Mouse (Mus musculus): ENCODE measurements around the gene Wdr60. TPM values are rescaled to one million over a fixed set of nuclear protein-coding genes. Genes with fewer than 3 reads are reported as not detected.

The Wdr60 gene
- polyA plus RNA-seq, 1 experiment from 2014 or later: 22.8 TPM

- H3K4me2 ChIP-seq: no peak overlapping the region
- ATAC-seq (ENCODE audit: low FRiP score): no peak
- 92% methylated on average over 2 of the region's 2 CpGs for WGBS
These were observed 1.9 kb upstream of the Wdr60 start for GRCm38 (mm10) chr12:116264756-116265155.

GRCm38 (mm10) chr12:116258321-116258720 is 4.5 kb downstream of the Wdr60 start:
- no peak overlapping the region for H3K9ac ChIP-seq
- H3K4me3 ChIP-seq: no peak overlapping the region
- no peak overlapping the region for H3K27ac ChIP-seq
- peaks cover 20% of the 10 kb centered on the region for H3K36me3 ChIP-seq
- H3K27me3 ChIP-seq: no peaks in the 10 kb centered on the region
- H3K4me1 ChIP-seq (replicated peaks): no peaks in the 10 kb centered on the region; the same call in 1 of the 2 replicates
- 89% methylated on average over 2 of the region's 2 CpGs for WGBS
- H3K9me3 ChIP-seq: no peaks in the 10 kb centered on the region
- ATAC-seq (ENCODE audit: low FRiP score): no peak
- H3K4me2 ChIP-seq: no peak overlapping the region

More at GRCm38 (mm10) chr12:116264756-116265155, 1.9 kb upstream of the Wdr60 start:
- no peaks in the 10 kb centered on the region for H3K36me3 ChIP-seq
- H3K9ac ChIP-seq: no peak overlapping the region
- H3K4me1 ChIP-seq (replicated peaks): no peaks in the 10 kb centered on the region; the same call in 1 of the 2 replicates
- H3K4me3 ChIP-seq: no peak overlapping the region
- no peak overlapping the region for H3K27ac ChIP-seq
- no peaks in the 10 kb centered on the region for H3K9me3 ChIP-seq
- peaks cover 11% of the 10 kb centered on the region; the same call in 1 of the 2 replicates for H3K27me3 ChIP-seq

- H3K27ac ChIP-seq: no peak overlapping the region
- H3K27me3 ChIP-seq: no peaks in the 10 kb centered on the region
- H3K36me3 ChIP-seq: peaks cover 27% of the 10 kb centered on the region
- no peak overlapping the region for H3K4me3 ChIP-seq
- no peak overlapping the region for H3K9ac ChIP-seq
- no peak for ATAC-seq (ENCODE audit: low FRiP score)
- no peaks in the 10 kb centered on the region for H3K9me3 ChIP-seq
- H3K4me2 ChIP-seq: no peak overlapping the region
- H3K4me1 ChIP-seq (replicated peaks): no peaks in the 10 kb centered on the region
- 92% methylated on average over 11 of the region's 11 CpGs for WGBS
These were observed 7.2 kb downstream of the Wdr60 start for GRCm38 (mm10) chr12:116255636-116256035.

GRCm38 (mm10) chr12:116254652-116255051 is 8.2 kb downstream of the Wdr60 start:
- Histone ChIP-seq H3K27ac (no peak overlapping the region), H3K9me3 (no peaks in the 10 kb centered on the region), H3K9ac (no peak overlapping the region), H3K27me3 (no peaks in the 10 kb centered on the region), H3K36me3 (peaks cover 27% of the 10 kb centered on the region), H3K4me2 (no peak overlapping the region), H3K4me3 (no peak overlapping the region), H3K4me1 (replicated peaks) (no peaks in the 10 kb centered on the region)
- 81% methylated on average over 8 of the region's 8 CpGs for WGBS
- no peak for ATAC-seq (ENCODE audit: low FRiP score)

GRCm38 (mm10) chr12:116244601-116245000 is 18.2 kb downstream of the Wdr60 start:
- no peak for ATAC-seq (ENCODE audit: low FRiP score)
- peaks cover 62% of the 10 kb centered on the region for H3K36me3 ChIP-seq
- WGBS: 85% methylated on average over 1 of the region's 1 CpGs

GRCm38 (mm10) chr12:116238803-116239202 is 24.0 kb downstream of the Wdr60 start:
- no peak for ATAC-seq (ENCODE audit: low FRiP score)
- no peak overlapping the region for H3K4me2 ChIP-seq

More at GRCm38 (mm10) chr12:116244601-116245000, 18.2 kb downstream of the Wdr60 start:
- no peak overlapping the region for H3K4me2 ChIP-seq
- H3K9ac ChIP-seq: no peak overlapping the region
- H3K4me1 ChIP-seq (replicated peaks): no peaks in the 10 kb centered on the region
- H3K9me3 ChIP-seq: no peaks in the 10 kb centered on the region
- H3K27me3 ChIP-seq: no peaks in the 10 kb centered on the region
- no peak overlapping the region for H3K4me3 ChIP-seq
- H3K27ac ChIP-seq: no peak overlapping the region

GRCm38 (mm10) chr12:116238370-116238769 is 24.5 kb downstream of the Wdr60 start:
- no peak overlapping the region for H3K9ac ChIP-seq
- peaks cover 25% of the 10 kb centered on the region for H3K36me3 ChIP-seq
- H3K4me2 ChIP-seq: no peak overlapping the region
- H3K9me3 ChIP-seq: no peaks in the 10 kb centered on the region
- no peak overlapping the region for H3K27ac ChIP-seq
- H3K4me1 ChIP-seq (replicated peaks): no peaks in the 10 kb centered on the region
- H3K4me3 ChIP-seq: no peak overlapping the region
- no peak for ATAC-seq (ENCODE audit: low FRiP score)
- H3K27me3 ChIP-seq: no peaks in the 10 kb centered on the region

More at GRCm38 (mm10) chr12:116238803-116239202, 24.0 kb downstream of the Wdr60 start:
- no peaks in the 10 kb centered on the region for H3K9me3 ChIP-seq
- WGBS: 84% methylated on average over 3 of the region's 3 CpGs
- H3K4me1 ChIP-seq (replicated peaks): no peaks in the 10 kb centered on the region
- no peaks in the 10 kb centered on the region for H3K27me3 ChIP-seq
- no peak overlapping the region for H3K9ac ChIP-seq
- peaks cover 28% of the 10 kb centered on the region for H3K36me3 ChIP-seq
- H3K4me3 ChIP-seq: no peak overlapping the region
- no peak overlapping the region for H3K27ac ChIP-seq

GRCm38 (mm10) chr12:116236658-116237057 is 26.2 kb downstream of the Wdr60 start:
- no peaks in the 10 kb centered on the region for H3K4me1 ChIP-seq (replicated peaks)
- H3K9ac ChIP-seq: no peak overlapping the region
- H3K36me3 ChIP-seq: peaks cover 17% of the 10 kb centered on the region
- H3K9me3 ChIP-seq: no peaks in the 10 kb centered on the region
- H3K4me2 ChIP-seq: no peak overlapping the region
- no peaks in the 10 kb centered on the region for H3K27me3 ChIP-seq
- ATAC-seq (ENCODE audit: low FRiP score): no peak
- WGBS: 85% methylated on average over 3 of the region's 3 CpGs
- H3K27ac ChIP-seq: no peak overlapping the region
- H3K4me3 ChIP-seq: no peak overlapping the region

- Histone ChIP-seq H3K9ac (no peak overlapping the region), H3K9me3 (no peaks in the 10 kb centered on the region), H3K27me3 (no peaks in the 10 kb centered on the region), H3K4me3 (no peak overlapping the region), H3K36me3 (peaks cover 6% of the 10 kb centered on the region), H3K4me2 (no peak overlapping the region), H3K27ac (no peak overlapping the region), H3K4me1 (replicated peaks) (no peaks in the 10 kb centered on the region)
- 82% methylated on average over 4 of the region's 4 CpGs for WGBS
- ATAC-seq (ENCODE audit: low FRiP score): no peak
These were observed 27.5 kb downstream of the Wdr60 start for GRCm38 (mm10) chr12:116235356-116235755.

- no peak for ATAC-seq (ENCODE audit: low FRiP score)
- no peak overlapping the region for H3K4me3 ChIP-seq
- no peak overlapping the region for H3K4me2 ChIP-seq
- 89% methylated on average over 1 of the region's 1 CpGs for WGBS
- H3K9ac ChIP-seq: no peak overlapping the region
- no peaks in the 10 kb centered on the region for H3K9me3 ChIP-seq
- no peak overlapping the region for H3K27ac ChIP-seq
- H3K4me1 ChIP-seq (replicated peaks): no peaks in the 10 kb centered on the region
- H3K36me3 ChIP-seq: peaks cover 17% of the 10 kb centered on the region
- H3K27me3 ChIP-seq: no peaks in the 10 kb centered on the region
These were observed 30.8 kb downstream of the Wdr60 start for GRCm38 (mm10) chr12:116232061-116232460.

- H3K27ac ChIP-seq: no peak overlapping the region
- peaks cover 20% of the 10 kb centered on the region for H3K36me3 ChIP-seq
- no peaks in the 10 kb centered on the region for H3K4me1 ChIP-seq (replicated peaks)
- 84% methylated on average over 12 of the region's 12 CpGs for WGBS
- H3K4me2 ChIP-seq: no peak overlapping the region
- no peak overlapping the region for H3K4me3 ChIP-seq
- ATAC-seq (ENCODE audit: low FRiP score): no peak
- H3K9ac ChIP-seq: no peak overlapping the region
- no peaks in the 10 kb centered on the region for H3K27me3 ChIP-seq
- no peaks in the 10 kb centered on the region for H3K9me3 ChIP-seq
These were observed 31.2 kb downstream of the Wdr60 start for GRCm38 (mm10) chr12:116231612-116232011.

GRCm38 (mm10) chr12:116229451-116229850 is 33.4 kb downstream of the Wdr60 start:
- H3K4me1 ChIP-seq (replicated peaks): no peaks in the 10 kb centered on the region
- ATAC-seq (ENCODE audit: low FRiP score): no peak
- H3K9ac ChIP-seq: no peak overlapping the region
- H3K36me3 ChIP-seq: peaks cover 41% of the 10 kb centered on the region
- H3K9me3 ChIP-seq: no peaks in the 10 kb centered on the region
- 79% methylated on average over 3 of the region's 3 CpGs for WGBS
- H3K27me3 ChIP-seq: no peaks in the 10 kb centered on the region
- no peak overlapping the region for H3K4me2 ChIP-seq
- H3K27ac ChIP-seq: no peak overlapping the region
- H3K4me3 ChIP-seq: no peak overlapping the region

- no peak for ATAC-seq (ENCODE audit: low FRiP score)
- Histone ChIP-seq H3K9me3 (no peaks in the 10 kb centered on the region), H3K9ac (no peak overlapping the region), H3K27me3 (no peaks in the 10 kb centered on the region), H3K27ac (no peak overlapping the region), H3K4me1 (replicated peaks) (no peaks in the 10 kb centered on the region), H3K4me2 (no peak overlapping the region), H3K4me3 (no peak overlapping the region), H3K36me3 (peaks cover 49% of the 10 kb centered on the region)
- 91% methylated on average over 10 of the region's 10 CpGs for WGBS
These were observed 36.3 kb downstream of the Wdr60 start for GRCm38 (mm10) chr12:116226289-116227057.

Measured in hindbrain, embryonic 13.5 days (tissue).